Mouse (Mus musculus): ENCODE measurements around the gene Ank.
A peak's percentile ranks its signal among the peaks of the same experiment; 100 is the strongest.

Ank gene

DNA sequence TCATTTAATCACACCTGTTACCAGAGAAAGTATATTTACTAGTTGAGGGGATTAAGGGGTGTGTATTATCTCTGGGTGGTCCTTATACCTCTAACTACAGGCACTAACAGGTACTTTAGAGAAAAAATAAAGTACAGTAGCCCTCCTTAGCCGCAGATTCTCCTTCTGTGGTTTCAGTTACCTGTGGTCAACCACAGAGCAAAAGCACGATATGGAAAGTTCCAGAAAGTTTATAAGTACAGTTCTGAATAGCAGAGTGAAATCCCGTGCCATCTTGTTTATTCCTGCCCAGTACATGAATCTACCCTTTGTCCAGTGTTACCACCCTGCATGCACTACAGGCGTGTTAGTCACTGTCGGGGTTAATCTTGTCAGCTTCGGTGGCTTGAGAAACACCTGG, 112.4 kb downstream of the Ank start:
- no peak for DNase-seq

DNA sequence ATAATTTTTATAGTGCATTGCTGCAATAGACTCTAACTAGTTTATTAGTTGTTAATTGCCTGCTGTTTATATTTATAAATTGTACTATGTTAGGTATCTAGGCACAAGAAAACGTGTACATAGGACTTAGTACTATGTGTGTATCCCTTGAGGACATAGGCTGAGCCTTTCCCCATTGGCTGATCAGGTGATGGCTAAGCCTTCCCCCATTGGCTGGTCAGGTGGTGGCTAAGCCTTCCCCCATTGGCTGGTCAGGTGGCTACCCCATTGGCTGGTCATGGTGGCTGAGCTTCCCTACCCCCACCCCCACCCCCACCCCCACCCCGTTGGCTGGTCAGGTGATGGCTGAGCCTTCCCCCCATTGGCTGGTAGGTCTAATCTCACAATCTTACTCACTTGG, 113.4 kb downstream of the Ank start:
- no peak for DNase-seq

DNA sequence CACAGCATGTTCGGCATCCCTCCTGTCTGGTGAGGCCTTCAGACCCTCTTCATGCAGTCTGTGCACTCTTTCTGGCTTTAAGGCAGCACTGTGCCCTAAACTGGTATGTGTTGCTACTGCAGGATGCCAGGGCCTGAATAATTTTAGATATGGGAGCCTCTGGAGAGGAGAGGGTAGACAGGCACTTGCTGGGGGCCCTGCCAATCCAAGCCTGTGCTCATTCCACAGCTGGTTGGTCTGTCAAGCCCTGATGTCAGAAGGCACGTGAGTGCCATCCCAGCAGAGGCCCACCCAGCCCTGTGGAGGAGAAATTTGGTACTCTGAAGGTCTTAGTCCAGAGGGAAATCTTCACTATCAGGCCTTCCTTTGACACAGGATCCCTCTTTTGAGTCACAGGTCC, 114.3 kb downstream of the Ank start:
- DNase-seq = no peak

DNA sequence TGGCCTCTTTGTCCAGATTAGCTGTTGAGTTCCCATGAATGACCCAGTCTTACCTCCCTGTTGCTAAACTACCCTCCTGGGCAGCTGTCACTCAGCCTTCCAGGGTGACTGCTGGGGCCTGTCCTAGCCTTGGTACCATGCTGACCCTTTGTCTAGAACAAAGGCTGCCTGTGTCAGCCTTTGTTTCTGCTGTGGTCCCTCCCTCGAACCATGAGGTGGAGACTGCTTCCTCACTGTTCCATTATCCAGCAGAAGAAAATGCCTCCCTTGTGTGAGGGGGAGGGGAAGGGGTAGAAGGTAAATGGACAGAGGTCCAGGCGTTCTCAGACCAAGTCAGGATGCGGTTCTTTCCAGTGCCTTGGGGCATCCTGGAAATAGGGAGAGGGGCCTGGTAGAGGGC, 115.2 kb downstream of the Ank start:
- no peak for DNase-seq

DNA sequence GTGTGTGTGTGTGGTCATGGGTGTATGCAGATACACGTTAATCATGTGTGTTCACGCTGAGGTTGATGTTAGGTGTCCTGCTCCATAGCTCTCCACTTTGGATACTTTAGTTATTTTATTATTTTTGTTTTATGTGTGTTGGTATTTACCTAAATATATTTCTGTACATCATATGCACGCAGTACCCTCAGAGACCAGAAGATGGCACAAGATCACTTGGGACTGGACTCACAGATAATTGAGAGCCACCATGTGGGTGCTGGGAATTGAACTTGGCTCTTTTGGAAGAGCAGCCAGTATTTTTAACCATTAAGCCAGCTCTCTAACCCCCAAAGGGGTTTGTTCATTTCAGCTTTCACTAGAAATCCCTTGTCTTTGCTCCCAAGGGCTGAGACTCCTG, 116.0 kb downstream of the Ank start:
- DNase-seq = peak in 1 of 2 experiments; percentile 50

DNA sequence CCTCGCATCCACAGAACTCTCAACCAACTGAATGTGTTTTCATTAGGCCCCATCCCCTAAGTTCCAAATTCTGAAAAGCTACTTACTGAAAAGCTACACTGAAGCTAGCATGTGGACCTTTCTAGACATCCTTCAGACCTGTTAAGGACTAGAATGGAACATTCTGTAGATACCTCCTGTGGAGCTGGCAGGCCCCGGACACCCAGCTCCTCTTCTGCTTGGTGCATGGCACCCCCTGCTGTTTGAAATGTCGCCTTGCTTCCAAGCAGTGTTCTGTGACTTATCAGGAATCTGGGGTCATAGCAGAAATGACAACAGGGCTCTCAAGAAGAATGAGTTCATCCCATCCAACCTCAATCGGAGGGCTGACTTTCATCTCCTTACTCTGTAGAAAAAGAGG, 116.6 kb downstream of the Ank start:
- peak; percentile 55 to 56 for DNase-seq

DNA sequence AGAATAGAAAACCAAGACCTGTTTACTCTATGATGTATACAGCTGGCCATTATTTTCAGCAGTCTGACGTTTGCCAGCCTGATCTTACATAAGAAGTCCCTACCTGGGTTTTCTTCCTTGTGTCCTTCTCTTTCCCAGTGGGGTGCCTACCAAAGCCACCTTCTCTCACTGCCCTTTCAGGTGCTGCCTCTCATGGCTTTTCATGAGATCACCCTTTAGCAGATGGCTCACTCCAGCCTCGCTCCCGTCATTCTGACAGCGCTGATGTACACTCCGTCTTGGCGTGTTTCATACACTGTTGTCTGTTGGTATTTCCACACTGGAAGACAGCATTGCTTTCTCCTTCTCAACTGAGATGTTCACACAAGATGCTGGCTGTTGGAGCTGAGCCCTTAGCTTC, 117.1 kb downstream of the Ank start:
- no peak for DNase-seq

DNA sequence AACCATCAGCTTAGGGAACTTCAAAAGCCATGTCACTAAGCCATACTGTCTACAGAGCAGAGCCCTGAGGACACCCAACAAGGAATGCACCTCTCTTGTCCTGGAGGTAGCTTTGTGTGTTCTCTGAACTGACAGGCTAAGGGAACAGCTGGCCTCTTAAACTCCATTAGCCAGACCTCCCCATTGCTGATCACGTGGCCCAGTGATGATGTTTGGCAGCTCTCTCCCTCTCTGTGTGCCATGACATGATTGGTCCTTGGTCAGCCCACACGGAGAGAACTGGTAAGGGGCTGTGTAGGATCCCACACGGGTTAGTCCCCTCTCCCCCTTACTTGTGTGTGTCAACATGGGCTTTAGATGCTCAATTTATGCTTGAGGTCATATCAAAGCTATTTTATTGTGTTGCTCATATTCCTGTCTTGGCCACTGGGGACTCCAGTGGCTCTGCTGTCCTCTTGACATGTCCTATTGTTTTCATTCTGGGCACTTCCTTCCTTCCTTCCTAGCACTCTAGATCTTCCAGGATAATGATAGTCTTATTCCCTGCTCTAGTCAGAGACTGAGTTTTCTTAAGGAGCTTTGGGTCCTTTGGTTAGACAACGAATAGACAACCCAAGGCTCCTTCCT, 119.1 kb downstream of the Ank start:
- DNase-seq = no peak

DNA sequence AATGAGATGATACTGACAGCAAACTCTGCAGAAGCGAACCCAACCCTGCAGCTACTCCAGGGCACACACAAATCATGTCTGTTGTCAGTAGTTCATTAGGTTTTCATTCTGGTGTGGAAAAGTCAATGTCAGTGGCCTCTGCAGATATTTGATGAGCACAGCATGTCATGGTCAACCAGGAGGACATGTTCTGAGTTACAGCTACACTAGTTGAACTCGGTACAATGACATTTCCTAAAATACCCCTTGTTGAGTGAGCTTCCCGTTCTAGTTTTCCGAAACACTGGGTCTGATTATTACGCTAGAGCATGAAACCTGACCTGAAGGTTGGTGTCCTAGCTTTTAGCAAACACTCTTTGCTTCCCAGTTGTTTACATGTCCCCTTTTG, 119.6 kb downstream of the Ank start:
- DNase-seq = no peak

DNA sequence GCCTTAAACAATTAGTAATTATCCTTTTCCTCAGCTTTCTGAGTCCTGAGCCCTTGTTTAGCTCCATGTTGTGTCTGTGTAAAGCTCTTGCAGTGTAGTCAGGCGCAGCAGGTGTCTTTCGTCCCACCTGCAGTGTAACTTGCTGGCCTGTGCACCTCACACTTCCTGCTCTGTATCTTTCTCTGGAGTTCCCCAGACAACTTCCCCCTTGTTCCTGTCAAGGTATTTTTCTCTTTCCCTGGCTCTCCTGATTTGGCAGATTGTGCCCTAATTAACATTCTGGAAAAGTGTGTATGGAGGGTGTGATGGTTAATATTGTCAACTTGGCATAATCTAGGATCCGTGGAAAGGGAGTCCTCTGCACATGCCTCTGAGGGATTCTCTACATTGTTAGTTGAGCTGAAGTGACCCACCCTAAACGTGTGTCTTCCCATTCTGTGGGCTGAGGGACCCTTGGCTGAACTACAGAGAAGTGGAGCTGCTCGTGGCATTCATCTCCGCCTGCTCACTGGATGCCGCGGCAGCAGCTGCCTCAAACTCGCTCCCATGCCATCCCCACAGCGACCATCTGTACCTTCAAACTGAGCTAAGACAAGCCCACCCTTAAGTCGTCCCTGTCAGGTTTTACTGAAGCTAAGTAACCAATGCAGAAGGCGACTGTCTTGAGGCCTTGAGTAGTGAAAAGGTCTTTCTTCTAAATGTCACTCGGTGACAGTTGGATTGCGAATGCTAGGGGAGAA, 121.8 kb downstream of the Ank start:
- no peak for DNase-seq

DNA sequence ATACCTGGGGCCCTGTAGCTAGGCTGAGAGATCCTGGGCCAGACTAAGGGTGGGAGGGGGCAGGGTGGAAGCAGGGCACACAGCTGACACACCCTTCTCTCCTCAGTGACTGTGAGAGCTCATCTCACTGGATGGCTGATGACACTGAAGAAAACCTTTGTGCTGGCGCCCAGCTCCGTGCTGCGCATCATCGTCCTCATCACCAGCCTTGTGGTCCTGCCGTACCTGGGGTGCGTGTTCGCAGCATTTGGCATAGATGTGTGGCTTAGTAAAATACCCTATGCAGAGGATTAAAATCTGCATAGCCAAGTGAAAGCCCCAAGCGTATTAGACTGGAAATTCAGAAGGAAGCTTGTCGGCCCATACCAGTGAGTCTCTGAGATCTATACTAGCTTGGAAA, 124.3 kb downstream of the Ank start:
- DNase-seq = no peak

DNA sequence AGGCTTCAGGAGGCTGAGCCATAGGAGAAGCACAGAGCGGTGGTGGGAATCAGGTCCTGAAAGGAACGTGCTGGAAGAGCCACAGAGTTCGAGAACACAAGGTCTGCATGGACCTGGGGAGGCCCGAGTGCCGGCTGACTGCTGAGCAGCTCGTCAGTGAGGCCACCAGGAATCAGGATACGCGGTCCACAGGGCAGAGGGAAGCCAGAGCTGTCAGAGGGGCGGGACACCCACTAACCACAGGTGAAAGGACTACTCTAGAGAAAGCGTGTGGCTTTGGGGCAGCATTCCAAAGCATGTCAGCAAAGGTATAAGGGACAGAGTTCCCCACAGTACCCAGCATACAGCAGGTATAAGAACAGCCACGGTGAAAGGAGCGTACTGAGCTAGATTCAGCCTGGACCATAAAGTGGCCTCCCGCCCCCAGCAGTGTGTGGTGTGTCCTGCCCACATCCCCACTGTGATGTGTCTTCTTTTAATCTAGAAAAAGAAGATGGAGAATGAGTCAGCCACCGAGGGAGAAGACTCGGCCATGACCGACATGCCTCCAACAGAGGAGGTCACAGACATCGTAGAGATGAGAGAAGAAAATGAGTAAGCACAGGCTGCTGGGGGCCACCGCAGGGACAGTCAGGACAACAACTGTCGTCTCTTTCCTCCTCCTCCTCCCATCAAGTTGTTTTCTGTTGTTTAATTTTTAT, 126.3 kb downstream of the Ank start:
- no peak for DNase-seq

DNA sequence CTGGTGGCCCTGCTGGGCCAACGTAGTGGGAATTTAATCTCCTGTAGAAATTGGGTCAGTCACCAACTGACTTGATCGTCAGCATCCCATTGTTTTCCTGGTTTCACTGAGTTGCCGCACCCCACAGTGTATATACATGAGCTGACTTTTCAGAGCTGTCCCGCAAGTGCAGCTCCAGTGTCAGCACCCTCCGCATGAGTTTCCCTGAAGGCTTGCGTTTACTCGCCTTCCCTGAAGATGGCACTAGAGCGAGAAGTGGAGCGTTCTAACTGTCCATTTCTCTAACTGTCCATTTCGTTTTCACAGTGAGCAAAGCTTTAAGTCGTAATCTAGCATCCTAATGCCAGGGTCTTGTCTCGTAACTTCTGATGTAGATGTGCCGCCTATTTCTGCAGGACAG, 127.2 kb downstream of the Ank start:
- peak; percentile 27 to 54 for DNase-seq

DNA sequence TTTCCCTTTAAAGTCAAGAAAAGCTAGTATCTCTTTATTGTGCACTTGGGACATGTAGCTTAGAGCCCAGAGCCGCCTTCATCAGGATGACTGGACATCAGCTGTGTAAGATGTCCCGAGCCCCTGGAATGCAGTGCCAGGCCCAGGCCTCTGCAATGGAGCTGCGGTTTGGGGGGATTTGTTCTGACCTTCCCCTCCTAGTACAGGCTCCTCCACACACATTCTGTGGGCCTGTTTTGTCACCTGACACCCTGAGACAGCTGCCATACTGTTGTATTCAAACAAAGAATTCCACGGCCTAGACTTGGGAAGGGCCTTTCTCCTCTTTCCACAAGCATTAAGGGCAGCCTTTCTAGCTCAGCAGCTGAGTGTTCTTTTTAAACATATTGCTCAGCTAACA, 128.5 kb downstream of the Ank start:
- DNase-seq = no peak

DNA sequence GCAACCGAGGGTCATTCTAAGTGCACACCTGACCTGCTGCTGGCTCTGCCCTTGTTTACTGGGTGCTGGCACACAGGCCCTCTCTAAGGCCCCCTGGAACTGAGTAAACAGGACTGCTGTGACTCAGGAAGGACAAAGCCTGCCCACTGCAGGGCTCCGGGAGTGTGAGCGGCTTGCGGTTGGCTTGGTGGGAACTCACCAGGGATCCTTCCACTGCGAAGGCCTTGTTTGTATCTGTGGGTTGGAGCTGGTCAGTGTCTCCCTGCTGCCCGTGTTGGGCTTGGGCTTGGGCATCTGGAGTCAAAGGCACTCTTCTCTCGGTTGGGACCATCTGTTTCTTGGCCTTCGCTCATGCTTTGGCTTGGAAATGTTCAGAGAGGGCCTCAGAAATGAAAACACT, 129.1 kb downstream of the Ank start:
- no peak for DNase-seq

DNA sequence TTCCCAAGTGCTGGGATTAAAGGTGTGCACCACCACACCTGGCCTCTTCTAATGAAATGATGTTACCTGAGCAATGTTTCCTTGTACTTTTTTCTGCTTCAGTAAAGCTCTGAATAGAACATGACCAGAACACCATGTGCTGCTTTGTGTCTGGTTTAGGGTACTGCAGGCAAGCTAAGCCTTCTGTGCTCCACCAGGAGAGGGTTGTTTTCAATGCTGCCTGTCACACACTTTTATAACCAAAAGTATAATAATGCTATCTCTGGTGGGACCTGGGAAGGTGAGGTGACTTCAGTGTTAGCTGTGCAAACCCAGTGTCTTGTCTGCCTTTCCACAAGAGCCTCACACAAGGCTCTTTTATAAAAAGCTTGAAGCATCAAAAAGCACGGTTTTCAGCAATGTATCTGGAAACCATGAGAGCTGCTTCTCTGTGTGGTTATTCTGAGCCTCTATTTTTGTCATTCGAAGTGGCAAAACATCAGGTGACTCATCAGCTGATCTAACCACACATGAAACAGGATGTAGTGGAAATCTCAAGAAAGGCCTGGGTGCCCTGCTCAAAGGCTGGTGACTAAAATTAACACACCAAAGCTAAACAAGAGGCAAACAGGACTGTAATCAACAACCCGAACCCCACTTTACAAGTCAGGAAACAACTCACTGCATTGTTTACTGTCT, 130.1 kb downstream of the Ank start:
- no peak for DNase-seq

DNA sequence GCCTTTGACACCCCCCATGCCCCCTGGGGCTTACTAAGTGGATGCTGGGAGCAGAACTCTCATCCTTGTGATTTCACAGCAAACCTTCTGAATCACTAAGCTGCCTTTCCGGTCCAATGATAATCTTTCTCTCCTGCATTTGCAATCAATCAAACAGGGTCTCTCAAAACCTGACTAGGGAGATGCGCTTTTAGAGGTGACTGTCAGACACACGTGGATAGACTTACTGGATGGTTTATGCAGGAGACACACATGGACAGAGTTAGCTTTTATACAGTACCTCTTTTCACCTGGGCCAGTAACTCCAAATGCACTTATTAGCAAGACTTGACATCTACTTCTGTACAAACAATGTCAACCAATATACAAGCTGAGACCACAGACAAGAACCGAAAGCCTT, 131.0 kb downstream of the Ank start:
- DNase-seq = no peak

DNA sequence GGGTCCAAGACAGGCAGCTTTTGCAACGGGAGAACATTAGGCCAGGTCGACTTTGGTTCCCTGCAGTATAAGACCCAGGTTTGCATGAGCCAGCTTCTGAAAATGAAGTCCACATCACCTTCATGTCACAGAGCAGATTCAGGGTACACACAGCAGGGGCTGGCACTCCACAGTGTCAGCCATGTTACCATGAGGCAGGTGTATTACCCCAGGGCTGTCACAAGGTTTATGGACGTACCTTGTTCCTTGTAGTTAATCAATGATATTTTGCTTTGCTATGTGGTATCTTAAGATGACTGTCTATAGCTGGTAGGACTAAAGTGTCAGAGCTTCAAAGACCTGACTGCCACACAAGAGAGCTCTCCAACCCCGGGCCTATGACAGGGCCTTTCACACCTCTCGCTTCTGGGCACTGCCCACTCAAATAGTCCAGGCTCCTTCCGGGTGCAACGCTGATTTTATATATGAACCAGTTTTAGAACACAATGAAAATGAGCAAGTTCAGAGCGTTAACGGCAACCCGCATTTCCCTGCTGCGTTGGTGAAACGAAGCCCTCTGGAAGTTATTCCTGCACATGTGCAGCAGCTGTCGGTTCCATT, 132.4 kb downstream of the Ank start:
- DNase-seq = no peak

DNA sequence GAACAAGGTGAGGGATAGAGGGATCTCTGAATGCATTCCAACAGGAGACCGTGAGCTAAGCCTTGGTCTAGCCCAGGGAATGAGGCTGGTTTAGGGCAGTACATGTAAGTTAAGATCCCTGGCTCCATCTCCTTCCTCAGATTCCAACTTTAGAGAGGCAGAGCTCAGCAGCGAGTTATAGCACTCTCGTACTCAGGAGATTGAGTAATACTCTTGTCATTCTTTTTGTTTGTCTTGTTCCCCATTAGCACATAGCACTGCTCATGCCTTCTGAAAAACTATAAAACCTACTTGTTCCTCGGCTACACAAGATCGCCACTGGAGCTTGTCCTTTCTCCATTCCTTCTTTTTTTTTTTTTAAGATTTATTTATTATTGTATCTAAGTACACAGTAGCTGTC, 134.0 kb downstream of the Ank start:
- DNase-seq = no peak

DNA sequence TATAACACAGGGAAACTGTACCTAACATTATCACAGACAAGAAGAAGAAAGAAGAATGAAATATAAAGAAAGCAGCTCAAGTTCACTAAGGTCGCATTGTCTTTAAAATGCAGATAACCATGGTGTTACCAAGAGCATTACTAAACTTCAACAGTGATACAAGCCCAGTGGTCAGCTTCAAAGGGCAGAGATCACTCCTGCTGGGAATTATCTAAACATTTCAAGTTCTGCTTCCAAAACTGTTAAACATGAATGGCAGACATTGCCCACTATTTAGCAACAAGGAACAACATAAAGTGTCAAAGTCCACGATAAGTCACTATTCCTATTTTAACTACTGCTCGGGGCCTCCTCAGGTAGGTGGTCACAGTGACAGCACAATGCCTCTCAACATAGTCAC, 138.1 kb downstream of the Ank start:
- DNase-seq = no peak

DNA sequence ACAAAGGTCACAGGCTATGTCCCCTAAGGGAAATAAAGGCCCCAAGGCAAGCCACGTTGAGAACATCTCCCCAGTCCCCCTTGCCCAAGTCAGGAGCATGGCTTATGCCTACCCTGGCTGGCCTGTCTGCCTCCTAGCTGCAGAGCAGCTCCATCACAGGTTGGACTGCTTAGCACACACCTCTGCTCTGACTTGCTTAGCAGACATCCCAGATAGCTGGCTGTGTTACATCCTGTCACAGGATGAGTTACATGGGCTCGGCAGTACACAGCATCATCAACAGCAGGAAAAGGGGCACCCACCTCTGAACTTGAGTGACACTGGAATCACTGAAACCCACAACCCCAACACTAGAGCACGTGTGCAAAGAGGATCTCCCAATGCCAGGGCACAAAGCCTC, 138.8 kb downstream of the Ank start:
- no peak for DNase-seq

DNA sequence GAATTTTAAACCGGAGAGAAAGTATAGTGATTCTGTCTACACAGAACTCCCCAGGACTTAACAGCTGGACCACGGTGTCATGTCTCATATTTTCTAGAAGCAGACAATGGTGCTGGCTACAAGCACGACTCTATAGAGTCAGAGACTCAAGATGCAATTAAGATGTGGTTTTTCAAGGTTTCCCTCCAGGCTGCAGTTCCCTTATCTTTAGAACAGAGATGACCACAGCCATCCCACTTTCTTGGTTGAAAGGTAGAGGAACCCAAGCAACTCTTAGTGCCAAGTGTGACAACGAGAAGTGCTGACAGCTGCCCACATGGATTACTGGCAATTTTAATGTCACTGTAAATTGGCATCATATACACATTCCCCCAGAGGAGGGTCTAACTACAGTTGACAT, 143.1 kb downstream of the Ank start:
- no peak for DNase-seq

DNA sequence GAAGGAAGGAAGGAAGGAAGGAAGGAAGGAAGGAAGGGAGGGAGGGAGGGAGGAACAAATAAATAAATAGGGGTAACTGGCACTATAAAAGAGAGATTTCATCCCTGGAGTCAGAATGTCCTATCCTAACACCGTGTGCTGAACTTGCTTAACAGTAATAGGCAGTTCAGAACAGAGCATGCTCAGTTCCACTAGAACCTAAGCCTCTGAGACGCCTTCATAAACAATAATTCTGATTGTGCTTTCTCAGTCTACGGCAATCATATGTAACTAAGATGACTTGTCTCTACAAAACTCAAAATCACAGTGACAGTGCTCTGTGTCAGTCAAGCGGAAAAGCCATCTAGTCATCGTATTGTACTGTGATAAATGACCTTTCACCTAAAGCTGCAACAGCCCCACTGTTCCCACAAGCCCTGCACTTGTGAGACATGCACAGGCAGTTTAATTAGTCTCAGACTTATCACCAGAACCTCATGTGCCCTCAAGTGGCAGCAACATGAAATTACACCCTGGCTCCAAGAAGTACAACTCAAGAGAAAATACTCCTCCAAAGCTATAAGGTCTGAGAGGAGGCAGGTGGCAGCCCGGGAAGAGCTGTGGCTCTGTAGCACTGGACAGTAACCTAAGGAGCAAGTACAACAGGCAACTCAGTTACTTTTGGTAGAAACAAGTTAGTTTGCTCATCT, 146.2 kb downstream of the Ank start:
- DNase-seq = peak; percentile 75 to 80

Measured in kidney, postnatal 25 days (tissue).